Mouse (Mus musculus): ENCODE data around the gene Tst. TPM values are rescaled to one million over a fixed set of nuclear protein-coding genes. Genes with fewer than 3 reads are reported as not detected.

Gene Tst
- polyA plus RNA-seq, 1 experiment from 2014 or later: 25.9 TPM

DNA sequence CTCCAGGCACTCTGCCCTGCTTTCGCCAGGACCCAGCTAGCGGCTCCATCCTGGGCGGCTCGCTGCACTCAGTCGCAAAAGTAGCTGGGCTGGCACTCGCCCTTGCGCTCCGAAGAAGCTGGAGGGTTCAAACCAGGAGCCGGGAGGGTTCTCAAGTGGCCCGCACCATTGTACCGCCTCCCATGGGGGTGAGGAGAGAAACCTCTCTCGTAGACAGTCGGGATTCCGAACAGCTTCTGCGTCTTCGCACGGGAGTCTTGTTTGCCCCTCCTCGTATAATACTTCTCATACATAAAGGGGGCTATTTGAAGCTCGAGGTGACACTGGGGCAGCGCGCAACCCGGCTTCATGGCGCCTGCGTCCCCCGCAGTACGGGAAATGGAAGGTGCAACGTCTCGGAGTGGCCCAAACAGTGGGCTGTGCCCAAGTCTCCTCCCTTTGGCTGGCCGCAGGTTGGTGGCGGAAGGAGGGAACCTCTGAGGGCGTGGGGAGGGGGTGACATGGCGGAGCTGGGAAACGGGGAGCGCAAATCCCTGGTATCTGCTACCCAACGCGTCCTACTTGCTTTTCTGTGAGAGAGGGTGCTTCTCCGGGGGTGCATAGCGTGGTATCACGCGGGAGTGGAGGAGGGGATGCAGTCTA is 707 bp upstream of the Tst start, which contains the start of gene Mpst:
Gene Mpst, plus strand, starts transcription at position 124 of the 642 bp plus-strand sequence.
- Histone ChIP-seq H3K4me2 (peak within 1 kb of the TSS; percentile 82), H3K9ac (peak within 1 kb of the TSS; percentile 80), H3K4me1 (peaks cover 58% of the 10 kb centered on the region), H3K36me3 (peaks cover 3% of the 10 kb centered on the region; the same call in 1 of the 2 replicates), H3K27ac (peak within 1 kb of the TSS; percentile 91), H3K27me3 (peaks cover 35% of the 10 kb centered on the region), H3K4me3 (peak within 1 kb of the TSS; percentile 63), H3K9me3 (no peaks in the 10 kb centered on the region)
- WGBS: under 1% methylated on average over 40 of the region's 40 CpGs
- ATAC-seq (ENCODE audit: insufficient number of reproducible peaks, insufficient read depth, low FRiP score, low TSS enrichment, low read depth): peak; percentile 79

DNA sequence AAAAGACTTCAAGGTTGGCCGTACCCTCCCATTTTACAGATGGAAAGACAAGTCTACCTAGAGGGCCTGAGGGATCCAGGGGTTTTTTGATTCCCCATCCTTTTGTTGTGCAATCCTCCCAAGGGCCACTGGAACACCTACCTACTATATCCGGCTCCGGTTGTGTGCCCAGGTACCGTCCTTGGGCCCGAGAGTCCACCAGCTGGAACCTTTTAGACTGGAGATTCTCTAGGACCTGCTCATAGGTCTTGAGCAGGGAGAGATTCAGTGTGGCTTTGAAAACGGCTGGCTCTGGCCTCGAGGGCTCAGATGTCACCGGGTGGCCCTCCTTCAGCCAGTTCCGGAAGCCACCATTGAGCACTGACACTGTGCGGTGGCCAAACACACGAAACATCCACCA is 609 bp downstream of the Tst start:
- Histone ChIP-seq H3K27me3 (peaks cover 22% of the 10 kb centered on the region), H3K9ac (peak overlapping the region; percentile 80), H3K4me2 (peak overlapping the region; percentile 82), H3K4me1 (peaks cover 54% of the 10 kb centered on the region), H3K27ac (0 out of 2 replicates have a peak overlapping the region, but pooled peaks have one; percentile 91), H3K9me3 (no peaks in the 10 kb centered on the region), H3K36me3 (no peaks in the 10 kb centered on the region), H3K4me3 (peak overlapping the region; percentile 63)
- no peak for ATAC-seq (ENCODE audit: insufficient number of reproducible peaks, insufficient read depth, low FRiP score, low TSS enrichment, low read depth)
- 48% methylated on average over 11 of the region's 11 CpGs for whole genome bisulfite sequencing

DNA sequence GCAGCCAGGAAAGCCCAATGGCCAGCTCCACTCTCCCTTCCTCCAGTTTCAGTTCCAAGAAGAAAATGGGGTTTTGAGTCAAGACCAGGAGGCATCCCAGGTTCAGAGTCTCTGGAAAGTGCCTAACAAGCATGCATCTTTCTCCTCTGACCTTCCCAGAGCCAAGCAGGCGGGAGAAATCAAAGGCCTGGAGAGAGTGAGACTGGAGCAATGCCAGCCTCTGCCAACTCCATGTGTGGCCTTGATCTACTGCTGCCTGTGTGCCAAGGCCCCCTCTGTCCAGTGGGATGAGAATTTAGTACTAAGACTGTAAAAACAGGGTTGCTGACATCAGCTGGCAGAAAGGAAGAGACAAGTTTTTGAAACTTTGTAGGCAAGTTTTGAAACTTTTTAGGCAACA is 1.8 kb downstream of the Tst start:
- Histone ChIP-seq H3K4me2 (peak overlapping the region; percentile 7; the same call in 1 of the 2 replicates), H3K27me3 (peaks cover 10% of the 10 kb centered on the region), H3K4me1 (peaks cover 46% of the 10 kb centered on the region), H3K9ac (peak overlapping the region; percentile 49), H3K9me3 (no peaks in the 10 kb centered on the region), H3K4me3 (no peak overlapping the region), H3K27ac (0 out of 2 replicates have a peak overlapping the region, but pooled peaks have one; percentile 11), H3K36me3 (0 out of 2 replicates have a peak, but pooled peaks cover 2% of the 10 kb centered on the region)
- no peak for ATAC-seq (ENCODE audit: insufficient number of reproducible peaks, insufficient read depth, low FRiP score, low TSS enrichment, low read depth)
- 42% methylated on average over 1 of the region's 1 CpGs for WGBS

DNA sequence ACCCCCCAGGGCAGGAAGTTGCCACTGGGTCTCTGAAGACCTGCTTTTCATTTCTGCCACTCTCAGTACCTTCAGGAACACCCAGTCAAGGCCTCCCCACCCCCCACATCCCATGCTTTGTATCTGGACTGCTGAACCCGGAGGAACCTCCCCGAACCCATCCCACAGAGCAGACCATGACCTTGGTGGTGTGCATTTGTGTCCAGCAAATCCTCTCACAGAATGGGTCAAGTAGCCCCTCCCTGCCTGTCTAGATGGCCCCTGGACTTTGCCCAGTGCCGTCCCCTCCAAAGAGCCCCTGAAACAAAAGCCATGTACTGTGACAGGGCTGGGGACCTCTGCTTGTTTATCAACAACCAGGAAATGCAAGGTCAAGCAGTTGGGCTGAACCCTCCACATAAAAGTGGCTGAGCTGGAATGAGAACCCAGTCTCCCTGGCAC is 2.4 kb downstream of the Tst start:
- Histone ChIP-seq H3K4me3 (no peak overlapping the region), H3K4me2 (peak overlapping the region; percentile 7), H3K9ac (peak overlapping the region; percentile 49), H3K27ac (0 out of 2 replicates have a peak overlapping the region, but pooled peaks have one; percentile 11), H3K9me3 (no peaks in the 10 kb centered on the region), H3K27me3 (peaks cover 4% of the 10 kb centered on the region), H3K4me1 (peaks cover 46% of the 10 kb centered on the region), H3K36me3 (0 out of 2 replicates have a peak, but pooled peaks cover 2% of the 10 kb centered on the region)
- WGBS: 51% methylated on average over 3 of the region's 3 CpGs
- no peak for ATAC-seq (ENCODE audit: insufficient number of reproducible peaks, insufficient read depth, low FRiP score, low TSS enrichment, low read depth)

DNA sequence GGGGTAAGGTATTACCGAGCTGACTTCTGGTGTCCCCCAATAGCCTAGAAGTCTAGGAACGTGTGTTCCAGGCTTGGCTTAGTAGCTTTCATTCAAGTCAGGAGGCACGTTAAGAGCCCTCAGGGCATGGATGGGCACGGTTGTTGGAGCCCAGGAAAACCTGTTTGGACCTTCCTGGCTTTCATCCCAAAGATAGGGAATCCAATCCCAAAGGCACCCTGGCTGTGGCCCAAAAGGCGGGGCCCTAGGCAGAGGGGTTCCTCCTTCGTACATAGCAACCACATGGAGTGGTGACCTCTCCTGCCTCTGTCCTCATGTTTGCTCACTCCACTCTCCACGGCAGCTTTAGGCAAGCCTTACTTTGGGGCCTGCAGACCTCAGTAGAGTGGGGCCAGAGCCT is 3.3 kb downstream of the Tst start:
- H3K4me2 ChIP-seq: no peak overlapping the region
- no peaks in the 10 kb centered on the region for H3K27me3 ChIP-seq
- peaks cover 43% of the 10 kb centered on the region for H3K4me1 ChIP-seq
- H3K27ac ChIP-seq: no peak overlapping the region
- ATAC-seq (ENCODE audit: insufficient number of reproducible peaks, insufficient read depth, low FRiP score, low TSS enrichment, low read depth): no peak
- no peak overlapping the region for H3K9ac ChIP-seq
- H3K4me3 ChIP-seq: no peak overlapping the region
- H3K36me3 ChIP-seq: 0 out of 2 replicates have a peak, but pooled peaks cover 2% of the 10 kb centered on the region
- 62% methylated on average over 7 of the region's 7 CpGs for WGBS
- H3K9me3 ChIP-seq: no peaks in the 10 kb centered on the region

DNA sequence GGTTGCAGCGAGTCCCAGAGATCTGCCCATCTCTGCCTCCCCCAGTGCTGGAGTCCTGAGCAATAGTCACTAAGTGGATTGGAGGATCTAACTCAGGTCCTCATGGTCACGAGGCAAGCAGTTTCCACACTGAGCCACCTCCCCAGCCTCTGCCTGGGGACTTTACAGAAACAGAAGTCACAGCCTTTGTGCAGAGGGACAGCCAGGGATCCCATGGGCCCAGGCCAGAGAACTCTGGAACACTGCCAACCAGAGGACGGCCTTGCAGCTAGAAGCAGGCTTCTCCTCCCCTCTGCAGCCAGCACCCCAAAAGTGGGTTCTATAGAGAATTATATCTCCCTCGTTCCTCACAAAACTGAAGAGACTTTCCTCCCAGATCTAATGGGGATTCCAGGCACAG is 3.8 kb downstream of the Tst start:
- H3K27ac ChIP-seq: peak overlapping the region; percentile 48; the same call in 1 of the 2 replicates
- no peak for ATAC-seq (ENCODE audit: insufficient number of reproducible peaks, insufficient read depth, low FRiP score, low TSS enrichment, low read depth)
- 70% methylated on average over 4 of the region's 4 CpGs for WGBS
- H3K27me3 ChIP-seq: no peaks in the 10 kb centered on the region
- peaks cover 38% of the 10 kb centered on the region for H3K4me1 ChIP-seq
- H3K4me2 ChIP-seq: no peak overlapping the region
- H3K9ac ChIP-seq: peak overlapping the region; percentile 46; the same call in 1 of the 2 replicates
- no peaks in the 10 kb centered on the region for H3K9me3 ChIP-seq
- 0 out of 2 replicates have a peak, but pooled peaks cover 2% of the 10 kb centered on the region for H3K36me3 ChIP-seq
- no peak overlapping the region for H3K4me3 ChIP-seq

DNA sequence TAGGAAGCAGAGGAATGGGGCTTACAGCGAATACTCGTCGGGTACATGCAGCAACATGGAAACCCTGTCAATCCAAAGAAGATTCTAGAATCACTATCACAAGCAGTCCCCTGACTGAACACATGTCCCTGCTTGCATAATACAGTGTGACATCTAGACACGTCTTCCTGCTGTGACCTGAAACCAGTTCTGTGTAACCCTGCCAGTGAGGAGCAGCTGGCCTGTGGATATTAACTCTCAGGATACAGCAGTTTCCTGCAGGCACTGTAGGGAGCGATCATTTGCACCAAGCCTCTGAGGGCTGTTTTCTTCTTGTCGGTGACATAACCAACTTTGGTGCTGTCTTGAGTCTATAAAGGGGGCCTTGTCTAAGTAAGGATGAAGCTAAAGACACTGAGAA is 4.4 kb downstream of the Tst start:
- Histone ChIP-seq H3K4me2 (no peak overlapping the region), H3K9ac (no peak overlapping the region; the same call in 1 of the 2 replicates), H3K27me3 (no peaks in the 10 kb centered on the region), H3K4me3 (no peak overlapping the region), H3K4me1 (peaks cover 38% of the 10 kb centered on the region), H3K36me3 (0 out of 2 replicates have a peak, but pooled peaks cover 2% of the 10 kb centered on the region), H3K27ac (peak overlapping the region; percentile 48), H3K9me3 (no peaks in the 10 kb centered on the region)
- WGBS: 59% methylated on average over 6 of the region's 6 CpGs
- no peak for ATAC-seq (ENCODE audit: insufficient number of reproducible peaks, insufficient read depth, low FRiP score, low TSS enrichment, low read depth)

DNA sequence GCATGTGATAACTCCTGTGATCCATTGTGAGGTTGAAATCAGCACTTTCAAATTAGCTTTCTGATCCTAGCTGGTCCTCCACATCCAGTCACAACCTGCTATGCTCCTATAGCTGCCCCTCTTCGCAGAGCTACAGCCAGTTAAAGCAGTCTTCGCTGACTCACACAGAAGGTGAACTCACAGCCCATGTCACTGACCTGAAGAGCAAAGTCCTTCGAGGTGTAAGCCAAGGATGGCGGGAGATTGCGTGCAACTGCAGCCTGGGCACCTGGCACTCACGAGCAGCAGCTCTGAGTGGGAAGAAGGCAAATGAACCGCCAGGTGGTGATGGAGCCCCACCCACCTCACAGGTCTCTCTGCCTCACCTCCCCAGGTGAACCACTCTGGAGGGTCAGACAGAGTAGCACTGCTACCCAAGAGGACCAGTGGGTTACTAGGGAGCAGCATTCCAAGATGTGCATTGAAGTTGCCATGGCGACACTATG is 10.2 kb downstream of the Tst start, which contains the start of gene Tex33:
Gene Tex33, minus strand, starts transcription at position 435 of the 485 bp plus-strand sequence.
- Histone ChIP-seq H3K27me3 (no peaks in the 10 kb centered on the region), H3K4me1 (no peaks in the 10 kb centered on the region), H3K27ac (no peak within 1 kb of the TSS), H3K9me3 (peaks cover 3% of the 10 kb centered on the region; the same call in 1 of the 2 replicates), H3K36me3 (0 out of 2 replicates have a peak, but pooled peaks cover 2% of the 10 kb centered on the region), H3K4me3 (no peak within 1 kb of the TSS), H3K9ac (no peak within 1 kb of the TSS), H3K4me2 (no peak within 1 kb of the TSS)
- WGBS: 84% methylated on average over 8 of the region's 8 CpGs
- ATAC-seq (ENCODE audit: insufficient number of reproducible peaks, insufficient read depth, low FRiP score, low TSS enrichment, low read depth): no peak

DNA sequence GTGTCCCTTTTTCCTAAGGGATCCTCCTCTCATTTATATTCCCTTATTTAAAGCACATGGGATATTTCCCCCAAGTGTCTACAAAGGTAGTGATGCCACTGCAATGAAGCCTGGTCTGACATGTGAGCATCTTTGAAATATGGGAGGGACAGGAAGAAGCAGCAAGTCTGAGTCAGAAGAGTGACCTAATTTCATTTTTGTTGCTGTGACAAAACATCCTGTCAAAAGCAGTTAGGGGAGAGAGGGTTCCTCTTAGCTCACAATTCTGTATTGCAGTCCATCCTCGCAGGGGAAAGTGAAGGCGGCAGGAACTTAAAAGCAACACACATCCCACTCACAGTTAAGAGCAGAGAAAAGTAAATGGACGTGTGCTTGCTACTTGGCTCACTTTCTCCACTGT is 14.9 kb downstream of the Tst start:
- H3K9me3 ChIP-seq: peaks cover 3% of the 10 kb centered on the region; the same call in 1 of the 2 replicates
- no peaks in the 10 kb centered on the region for H3K27me3 ChIP-seq
- H3K4me3 ChIP-seq: no peak overlapping the region
- H3K9ac ChIP-seq: no peak overlapping the region
- H3K4me1 ChIP-seq: no peaks in the 10 kb centered on the region
- 78% methylated on average over 3 of the region's 3 CpGs for WGBS
- no peak overlapping the region for H3K4me2 ChIP-seq
- no peak overlapping the region for H3K27ac ChIP-seq
- no peaks in the 10 kb centered on the region for H3K36me3 ChIP-seq
- no peak for ATAC-seq (ENCODE audit: insufficient number of reproducible peaks, insufficient read depth, low FRiP score, low TSS enrichment, low read depth)

DNA sequence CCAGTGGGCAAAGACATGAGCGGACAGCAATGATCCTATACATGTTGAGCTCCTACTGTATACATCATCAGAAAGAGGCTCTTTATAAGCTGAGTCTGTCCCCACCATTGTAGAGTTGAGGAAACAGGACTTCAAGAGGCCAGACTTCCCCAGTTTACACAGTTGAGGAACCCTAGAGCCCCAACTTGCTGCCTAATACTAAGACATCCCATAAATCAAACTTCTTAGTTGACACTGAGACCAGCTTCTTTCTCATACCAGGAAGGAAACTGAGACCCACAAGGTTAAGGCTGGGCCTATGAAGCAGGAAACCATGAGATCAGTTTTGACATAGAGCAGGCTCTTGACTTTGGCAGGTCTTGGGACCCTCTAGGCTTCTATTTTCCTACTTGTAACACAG is 20.1 kb downstream of the Tst start:
- Histone ChIP-seq H3K27me3 (no peaks in the 10 kb centered on the region), H3K4me2 (no peak overlapping the region), H3K9ac (no peak overlapping the region), H3K4me1 (no peaks in the 10 kb centered on the region), H3K27ac (no peak overlapping the region), H3K36me3 (no peaks in the 10 kb centered on the region), H3K9me3 (no peaks in the 10 kb centered on the region), H3K4me3 (no peak overlapping the region)
- 81% methylated on average over 1 of the region's 1 CpGs for WGBS
- no peak for ATAC-seq (ENCODE audit: insufficient number of reproducible peaks, insufficient read depth, low FRiP score, low TSS enrichment, low read depth)

DNA sequence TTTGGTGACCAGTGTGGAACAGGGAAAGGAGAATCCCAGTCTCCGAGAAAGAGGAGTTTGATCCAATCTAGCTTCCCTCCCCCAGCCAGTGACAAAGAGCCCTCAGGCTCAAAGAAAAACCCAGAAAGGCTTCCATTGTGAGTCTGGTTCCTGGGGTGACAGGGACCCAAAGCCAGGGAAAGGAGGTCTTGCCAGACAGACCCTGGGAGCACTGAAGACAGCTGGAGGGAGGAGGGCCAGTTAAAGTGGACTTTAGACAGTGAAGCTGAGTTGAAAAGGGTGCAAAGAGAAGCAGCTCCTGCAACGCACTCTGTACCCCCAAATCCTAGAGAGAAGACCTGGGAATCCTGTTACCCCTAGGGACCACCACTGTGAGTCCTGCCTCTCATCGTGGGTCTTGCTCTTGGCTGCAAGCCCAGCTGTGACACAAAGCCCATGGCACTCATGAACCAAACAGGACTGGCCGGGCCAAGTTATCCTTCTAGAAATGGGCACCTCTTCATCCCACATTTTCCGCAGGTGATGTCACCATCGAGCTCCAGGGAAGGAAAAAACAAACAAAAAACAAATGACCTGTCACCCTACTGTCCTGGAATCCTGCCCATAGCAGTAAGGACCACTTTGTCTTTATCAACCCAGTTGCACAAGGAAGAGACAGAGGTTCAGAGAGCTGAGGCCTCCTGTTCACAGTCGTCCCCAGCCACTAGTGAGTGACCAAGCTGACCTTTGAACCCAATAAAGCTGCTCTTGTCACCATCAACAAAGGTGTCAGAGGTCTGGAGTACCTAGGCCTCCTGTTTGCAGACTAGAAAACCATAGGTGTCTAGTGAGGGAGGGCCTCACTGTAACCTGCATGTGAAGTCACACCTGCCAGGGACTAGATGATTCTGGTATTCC is 21.2 kb downstream of the Tst start:
- H3K9me3 ChIP-seq: no peaks in the 10 kb centered on the region
- WGBS: 72% methylated on average over 7 of the region's 7 CpGs

More for the DNA sequence above, 21.2 kb downstream of the Tst start:
- no peaks in the 10 kb centered on the region for H3K36me3 ChIP-seq
- H3K9ac ChIP-seq: no peak overlapping the region
- ATAC-seq (ENCODE audit: insufficient number of reproducible peaks, insufficient read depth, low FRiP score, low TSS enrichment, low read depth): no peak
- H3K4me2 ChIP-seq: no peak overlapping the region
- H3K4me1 ChIP-seq: no peaks in the 10 kb centered on the region
- no peak overlapping the region for H3K4me3 ChIP-seq
- peak overlapping the region; percentile 44; the same call in 1 of the 2 replicates for H3K27ac ChIP-seq
- H3K27me3 ChIP-seq: no peaks in the 10 kb centered on the region

Measured in embryonic facial prominence, embryonic 13.5 days (tissue).